Mouse (Mus musculus) liver, postnatal 0 days (tissue): ENCODE data around the gene Gal3st2c. TPM values are rescaled to one million over a fixed set of nuclear protein-coding genes. Genes with fewer than 3 reads are reported as not detected.
"Not testable (repeated sequence)": the region's sequence is repeated elsewhere in the genome, so short reads cannot be mapped to it uniquely, and the experiment has no call there.

Source experiments
- ATAC-seq: fragments of 200-750 bp; cut with Nextera tagmentation; 2 replicates; pipeline ENCODE4 v1.8.0; 2017; ENCODE audit warnings: mild to moderate bottlenecking, moderate library complexity
- DNase-seq: peaks from one replicate; pipeline ENCODE4 v3.0.0-alpha.2; 2016
- H3K27ac ChIP-seq: fragments of 300-500 bp; sonication (generic); 2 replicates; pipeline ENCODE4 v1.5.1; 2014; ENCODE audit warnings: antibody characterized with exemption, moderate library complexity, mild to moderate bottlenecking, low read depth
- H3K27me3 ChIP-seq: fragments of 300-500 bp; sonication (generic); 2 replicates; pipeline ENCODE4 v1.6.1; 2014; ENCODE audit warnings: low read length, control low read depth, mixed read lengths; ENCODE audit not compliant: insufficient read depth
- H3K36me3 ChIP-seq: fragments of 300-500 bp; sonication (generic); replicated peaks from 2 replicates; pipeline ENCODE4 v1.6.1; 2014; ENCODE audit warnings: mild to moderate bottlenecking, control low read depth, low read length, moderate library complexity, mixed read lengths; ENCODE audit not compliant: insufficient read depth
- H3K4me1 ChIP-seq: fragments of 300-500 bp; sonication (generic); 2 replicates; pipeline ENCODE4 v1.6.1; 2014; ENCODE audit warnings: antibody characterized with exemption, mild to moderate bottlenecking, control low read depth; ENCODE audit not compliant: insufficient read depth
- H3K4me2 ChIP-seq: fragments of 300-500 bp; sonication (generic); 2 replicates; pipeline ENCODE4 v1.6.1; 2014; ENCODE audit warnings: low read depth, mild to moderate bottlenecking, low read length, moderate library complexity, mixed read lengths
- H3K4me3 ChIP-seq: fragments of 300-500 bp; sonication (generic); 2 replicates; pipeline ENCODE4 v1.5.1; 2014; ENCODE audit warnings: low read depth, low read length
- H3K9ac ChIP-seq: fragments of 300-500 bp; sonication (generic); replicated peaks from 2 replicates; pipeline ENCODE4 v1.6.1; 2014; ENCODE audit warnings: mild to moderate bottlenecking, moderate library complexity
- H3K9me3 ChIP-seq: fragments of 300-500 bp; sonication (generic); 2 replicates; pipeline ENCODE4 v1.6.1; 2016; ENCODE audit warnings: mild to moderate bottlenecking, control low read depth, low read length, mixed read lengths
- CTCF ChIP-seq: sonication (generic); IDR thresholded peaks from 2 replicates; pipeline ENCODE4 v1.5.1; 2016; ENCODE audit warnings: antibody characterized with exemption, low read depth
- EP300 ChIP-seq: IDR thresholded peaks from 2 replicates; pipeline ENCODE4 v1.6.1; 2016; ENCODE audit warnings: antibody characterized with exemption, low read depth, mild to moderate bottlenecking
- WGBS: fragments of 180-500 bp; shearing (Covaris S2); extraction: QIAGEN DNeasy Blood & Tissue Kit; methylation state at CpG from one replicate; pipeline ENCODE4 v1.1.7; 2014; ENCODE audit not compliant: insufficient replicate concordance; 5-methylcytosine and 5-hydroxymethylcytosine counted together
- polyA plus RNA-seq: library from polyadenylated mRNA; unstranded; fragments of >200 nt; fragmentation: Nextera tagmentation; extraction: Ambion mirVana; gene quantifications from 2 replicates; pipeline ENCODE4 v1.2.1, GENCODE M21; 2015

Gal3st2c gene
- polyA plus RNA-seq, 1 experiment from 2014 or later, result not detected

DNA sequence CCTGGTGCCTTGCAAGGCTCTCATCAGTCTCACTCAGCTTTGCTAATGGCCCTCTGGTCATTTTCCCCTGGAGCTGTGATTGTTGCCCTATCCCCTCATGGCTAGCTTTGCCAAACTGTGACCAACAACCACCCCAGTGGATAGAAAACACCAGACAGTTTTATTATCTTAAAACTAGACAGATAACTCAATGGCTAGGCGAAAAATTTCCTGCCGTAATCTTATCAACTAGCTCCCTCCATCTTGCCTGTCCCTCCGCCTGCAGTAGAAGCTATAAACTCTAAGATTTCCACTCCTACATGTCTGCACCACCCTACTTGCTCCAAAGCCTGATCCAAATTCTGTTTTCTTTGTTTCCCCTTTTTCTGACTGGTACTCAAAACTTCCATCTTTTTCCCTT is 4.1 kb upstream of the Gal3st2c start:
- no peak overlapping the region for H3K4me2 ChIP-seq
- H3K27ac ChIP-seq, result no peak overlapping the region
- DNase-seq (no peak), ATAC-seq (no peak)
- no peak overlapping the region for H3K9ac ChIP-seq
- 53% methylated on average over 3 of the region's 3 CpGs for WGBS
- H3K9me3 ChIP-seq, result no peaks in the 10 kb centered on the region
- H3K4me3 ChIP-seq, result no peak overlapping the region
- no peaks in the 10 kb centered on the region for H3K27me3 ChIP-seq
- TF ChIP-seq CTCF (no peak), EP300 (no peak)
- H3K4me1 ChIP-seq, result no peaks in the 10 kb centered on the region
- H3K36me3 ChIP-seq, result no peaks in the 10 kb centered on the region

DNA sequence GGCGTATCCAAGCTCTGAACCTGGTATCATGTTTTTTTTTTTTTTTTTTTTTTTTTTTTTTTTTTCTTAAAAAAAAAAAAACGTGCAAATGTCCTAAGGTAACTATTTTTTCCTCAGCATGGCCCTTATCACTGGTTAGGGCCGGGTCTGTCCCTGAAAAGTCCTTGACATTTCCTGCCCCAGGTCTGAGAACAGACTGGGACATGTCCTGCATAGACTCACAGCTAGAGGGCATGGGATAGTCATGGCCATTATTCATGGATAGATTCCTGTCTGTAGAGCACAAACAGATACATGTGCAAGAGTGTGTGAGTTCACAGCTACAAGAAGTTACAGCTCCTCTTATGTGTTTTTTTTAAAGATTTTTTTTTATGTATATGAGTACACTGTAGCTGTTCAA is 1.5 kb upstream of the Gal3st2c start:
- DNase-seq, result no peak
- no peaks in the 10 kb centered on the region for H3K4me1 ChIP-seq
- H3K4me3 ChIP-seq, result no peak overlapping the region
- no peak overlapping the region for H3K4me2 ChIP-seq
- WGBS, result 55% methylated on average over 3 of the region's 3 CpGs
- no peak for ATAC-seq
- H3K36me3 ChIP-seq, result no peaks in the 10 kb centered on the region
- TF ChIP-seq EP300 (no peak), CTCF (no peak)
- no peaks in the 10 kb centered on the region for H3K9me3 ChIP-seq
- H3K27me3 ChIP-seq, result no peaks in the 10 kb centered on the region
- no peak overlapping the region for H3K27ac ChIP-seq
- H3K9ac ChIP-seq, result no peak overlapping the region

DNA sequence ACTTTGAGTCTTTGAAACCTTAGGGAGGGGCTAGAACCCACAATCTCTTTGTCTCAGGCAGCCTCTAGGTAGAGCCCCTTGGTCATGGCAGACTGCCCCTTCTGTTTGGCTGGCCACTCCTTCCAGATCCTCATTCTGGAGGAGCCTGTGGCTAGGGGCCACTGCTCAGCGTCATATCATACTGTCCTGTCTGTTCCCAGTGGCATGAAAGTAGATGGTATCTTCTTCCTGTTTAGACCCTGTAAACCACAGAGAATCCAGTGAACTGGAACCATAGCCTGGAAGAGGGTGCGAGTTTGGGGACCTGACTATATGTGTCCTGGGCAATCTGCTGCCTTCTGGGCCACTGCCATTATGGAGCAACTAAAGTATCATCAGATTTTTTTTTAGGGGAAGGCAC is 759 bp downstream of the Gal3st2c start:
- H3K27ac ChIP-seq, H3K4me2 ChIP-seq, DNase-seq, H3K36me3 ChIP-seq, H3K27me3 ChIP-seq, H3K4me3 ChIP-seq, H3K9ac ChIP-seq, H3K4me1 ChIP-seq, H3K9me3 ChIP-seq, ATAC-seq: not testable (repeated sequence)
- WGBS, result 26% methylated on average over 2 of the region's 2 CpGs

DNA sequence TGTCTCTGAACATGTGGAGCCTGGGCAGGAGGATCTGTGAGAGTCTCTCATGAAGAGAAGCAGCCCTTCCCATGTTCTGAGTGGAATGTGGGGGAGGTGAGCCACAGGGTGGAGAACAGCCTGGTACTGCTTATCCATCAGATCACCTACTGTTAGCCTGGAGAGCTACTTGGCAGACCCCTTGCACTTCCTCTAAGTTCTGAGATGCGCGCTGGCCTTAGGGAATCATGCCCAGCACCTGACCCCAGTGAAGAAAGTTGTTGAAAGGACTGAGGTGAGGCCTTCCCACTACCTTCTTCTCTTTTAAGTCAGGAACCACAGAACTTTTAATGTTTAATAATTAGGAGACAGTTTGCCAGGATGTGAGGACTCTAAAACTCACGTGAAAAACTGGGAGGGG is 1.2 kb downstream of the Gal3st2c start:
- H3K9ac ChIP-seq, H3K36me3 ChIP-seq, DNase-seq, H3K9me3 ChIP-seq, H3K27ac ChIP-seq, H3K27me3 ChIP-seq, H3K4me1 ChIP-seq, H3K4me2 ChIP-seq, ATAC-seq, H3K4me3 ChIP-seq: not testable (repeated sequence)
- WGBS, result 64% methylated on average over 3 of the region's 3 CpGs

DNA sequence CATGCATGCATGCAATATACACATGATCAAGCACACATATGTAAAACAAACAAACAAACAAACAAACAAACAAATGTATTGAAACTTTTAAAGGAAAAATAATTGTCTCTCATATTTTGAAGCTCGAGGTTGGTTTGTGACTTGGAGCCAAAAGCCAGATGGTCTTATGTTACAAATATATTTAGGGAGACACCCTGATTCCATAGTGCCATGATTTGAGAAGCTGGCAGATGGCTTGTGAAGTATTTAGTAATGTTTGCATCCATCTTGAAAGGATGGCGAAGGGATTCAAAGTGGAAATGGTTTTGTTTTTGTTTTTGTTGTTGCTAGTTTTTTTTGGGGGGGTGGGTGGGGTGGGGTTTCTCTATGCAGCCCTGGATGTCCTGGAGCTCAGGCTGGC is 10.7 kb downstream of the Gal3st2c start:
- no peak overlapping the region for H3K4me2 ChIP-seq
- ATAC-seq, result no peak
- H3K9me3 ChIP-seq, result no peaks in the 10 kb centered on the region
- no peak overlapping the region for H3K27ac ChIP-seq
- no peaks in the 10 kb centered on the region for H3K4me1 ChIP-seq
- no peaks in the 10 kb centered on the region for H3K27me3 ChIP-seq
- TF ChIP-seq EP300 (no peak), CTCF (no peak)
- no peak overlapping the region for H3K4me3 ChIP-seq
- DNase-seq, result no peak
- no peak overlapping the region for H3K9ac ChIP-seq
- 60% methylated on average over 2 of the region's 2 CpGs for WGBS
- H3K36me3 ChIP-seq, result no peaks in the 10 kb centered on the region

DNA sequence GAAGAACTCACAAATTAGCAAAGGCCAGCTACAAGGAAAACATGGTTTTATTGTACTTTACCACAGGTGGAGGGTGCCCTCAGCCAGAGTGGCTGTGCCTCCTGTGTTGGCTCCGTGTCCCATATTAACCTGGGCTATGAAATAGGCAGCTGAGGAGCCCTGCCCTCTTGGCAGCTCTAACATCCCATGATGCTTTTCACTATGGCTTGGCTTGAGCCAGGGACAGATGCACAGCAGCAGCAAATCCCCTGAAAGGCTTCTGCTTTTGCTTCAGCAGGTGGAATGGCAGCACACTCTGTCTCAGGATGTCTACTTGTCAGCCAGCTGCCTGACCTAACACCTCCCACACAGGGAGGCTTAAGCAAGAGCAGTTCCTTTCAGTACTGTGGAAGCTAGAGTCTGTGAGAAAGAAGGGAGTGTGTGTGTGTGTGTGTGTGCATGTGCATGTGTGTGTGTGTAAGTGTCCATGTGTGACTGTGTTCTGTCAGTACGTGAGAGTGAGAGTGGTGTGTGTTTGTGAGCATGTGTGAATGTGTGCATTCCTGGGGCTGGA is 15.7 kb downstream of the Gal3st2c start:
- not testable (repeated sequence) for DNase-seq, H3K4me2 ChIP-seq, H3K4me3 ChIP-seq, H3K9ac ChIP-seq, H3K4me1 ChIP-seq, H3K9me3 ChIP-seq, H3K36me3 ChIP-seq, H3K27ac ChIP-seq, H3K27me3 ChIP-seq, ATAC-seq
- 67% methylated on average over 2 of the region's 2 CpGs for WGBS

DNA sequence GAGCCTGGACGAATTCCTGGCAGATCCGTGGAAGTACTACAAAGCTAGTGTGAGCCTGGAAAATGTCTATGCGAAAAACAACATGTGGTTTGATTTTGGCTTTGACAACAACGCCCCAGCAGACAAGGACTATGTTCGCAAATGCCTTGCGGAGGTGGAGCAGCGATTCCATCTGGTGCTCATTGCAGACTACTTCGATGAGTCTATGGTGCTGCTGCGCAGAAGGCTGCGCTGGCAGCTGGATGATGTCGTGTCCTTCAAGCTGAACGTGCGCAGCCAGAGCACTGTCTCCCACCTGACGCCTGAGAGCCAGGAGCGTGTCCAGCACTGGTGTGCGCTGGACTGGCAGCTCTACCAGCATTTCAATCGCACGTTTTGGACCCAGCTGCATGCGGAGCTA is 18.5 kb downstream of the Gal3st2c start:
- not testable (repeated sequence) for H3K4me3 ChIP-seq
- WGBS, result 81% methylated on average over 15 of the region's 19 CpGs

More for the DNA sequence above, 18.5 kb downstream of the Gal3st2c start:
- not testable (repeated sequence) for H3K36me3 ChIP-seq, H3K27me3 ChIP-seq, H3K9me3 ChIP-seq, H3K27ac ChIP-seq, DNase-seq, H3K4me1 ChIP-seq, H3K4me2 ChIP-seq, H3K9ac ChIP-seq, ATAC-seq
